16 mouse cellular contexts compared by ENCODE assay signal in genomic region chr1:154603781-154604180, GRCm38 (mm10).
"Had no signal": no experiment of that assay in that cellular context is flagged by ENCODE, and none has a peak within 500 bp of the region (broad histone marks: within the 10 kb centered on the region; RNA-seq: fewer than 3 reads in every experiment).

No protein-coding gene starts in this region.

- H3K4me2 ChIP-seq: neural tube, embryonic 13.5 days; neural tube, embryonic 15.5 days; stomach, embryonic 15.5 days had no signal

- H3K27me3 ChIP-seq: neural tube, embryonic 13.5 days; neural tube, embryonic 15.5 days; stomach, embryonic 15.5 days had no signal

- H3K4me3 ChIP-seq: neural tube, embryonic 13.5 days; neural tube, embryonic 15.5 days; stomach, embryonic 15.5 days had no signal

- DNase-seq: retina, postnatal 1 day; right cerebral cortex, adult 18-20 months; right cerebral cortex, postnatal 14 days; right cerebral cortex, postnatal 25 days; right cerebral cortex, postnatal 4 days; spleen, adult 18-20 months; thymus, adult 18-20 months; thymus, adult 2 months; thymus, postnatal 14 days; thymus, postnatal 25 days; thymus, postnatal 36 days; thymus, postnatal 4 days had no signal

- H3K4me1 ChIP-seq: neural tube, embryonic 15.5 days; stomach, embryonic 15.5 days had no signal

- H3K9ac ChIP-seq: neural tube, embryonic 13.5 days; neural tube, embryonic 15.5 days; stomach, embryonic 15.5 days had no signal

- H3K27ac ChIP-seq: neural tube, embryonic 13.5 days; neural tube, embryonic 15.5 days; stomach, embryonic 15.5 days; stomach, postnatal 0 days had no signal

- H3K36me3 ChIP-seq: neural tube, embryonic 13.5 days; neural tube, embryonic 15.5 days; stomach, embryonic 15.5 days had no signal

- H3K9me3 ChIP-seq: neural tube, embryonic 13.5 days; neural tube, embryonic 15.5 days; stomach, embryonic 15.5 days had no signal
